Mouse (Mus musculus) 3T3-L1 (cell line): ENCODE measurements at regions not wholly inside any gene's neighbourhood (a gene's known extent, or its start where the extent isn't known, plus 50 kb on each side); places are given as distances from the start of the nearest gene placed in this dataset.

Experiments used
- DNase-seq: peaks from one replicate; pipeline ENCODE4 v3.0.0-alpha.2; 2015; ENCODE audit warnings: low read depth, low spot score

DNA sequence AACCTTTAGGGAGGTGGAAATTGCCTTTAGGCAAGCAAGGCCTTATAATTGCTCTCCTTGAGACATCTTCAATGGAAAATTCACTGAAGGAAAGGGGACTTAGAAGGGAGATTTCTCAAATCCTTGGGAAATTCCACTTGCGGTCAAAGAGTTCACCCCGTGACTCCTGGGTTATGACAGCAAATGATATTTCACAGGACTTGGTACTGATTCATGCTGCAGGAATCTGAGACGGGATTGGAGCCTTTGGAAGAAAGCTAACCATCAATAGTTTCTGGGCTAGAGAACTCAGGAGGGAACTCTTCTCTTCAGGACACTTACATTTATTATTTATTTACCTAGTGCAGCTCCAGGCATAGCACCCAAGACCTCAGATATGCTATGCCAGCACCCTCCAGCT lies 52.8 kb upstream of the Cxcl5 start:
- DNase-seq, result peak; percentile 99

DNA sequence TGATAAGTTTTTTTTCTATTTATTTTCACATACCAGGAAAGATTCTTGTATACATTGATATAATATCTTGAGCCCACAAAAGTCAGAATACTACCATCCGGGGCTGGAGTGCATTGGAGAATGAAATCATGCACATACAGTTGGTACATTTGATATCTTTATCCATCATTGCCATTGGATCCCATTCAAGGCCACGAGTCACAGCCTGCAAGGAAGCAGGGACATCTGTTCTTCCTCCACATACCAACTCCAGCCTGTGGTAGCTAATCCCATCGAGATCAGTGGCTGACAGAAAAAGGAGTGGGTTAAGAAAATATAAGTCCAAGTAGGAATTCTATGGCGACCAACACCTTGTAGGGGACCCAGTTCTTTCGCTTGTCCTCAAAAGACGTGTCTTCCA lies 55.5 kb upstream of the Cxcl5 start:
- DNase-seq, result peak; percentile 91

DNA sequence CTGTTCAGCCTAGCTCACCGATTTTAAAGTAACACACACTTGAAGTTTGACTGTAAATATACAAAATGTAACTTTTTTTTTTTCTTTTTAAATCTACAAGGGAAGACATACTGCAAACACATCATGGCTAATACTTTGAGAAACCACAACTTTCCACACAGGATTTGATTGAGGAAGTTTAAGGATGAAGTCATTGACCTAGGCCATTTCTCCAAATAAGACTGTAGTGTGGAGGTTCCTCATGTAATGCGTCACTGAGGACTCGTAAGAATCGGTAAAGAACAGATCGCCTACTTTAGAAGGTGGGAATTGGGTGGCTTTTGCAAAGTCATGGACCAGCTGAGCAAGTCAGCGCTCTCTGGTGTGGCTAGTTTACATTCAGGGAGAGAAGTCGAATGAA lies 59.0 kb upstream of the Cxcl5 start:
- no peak for DNase-seq

DNA sequence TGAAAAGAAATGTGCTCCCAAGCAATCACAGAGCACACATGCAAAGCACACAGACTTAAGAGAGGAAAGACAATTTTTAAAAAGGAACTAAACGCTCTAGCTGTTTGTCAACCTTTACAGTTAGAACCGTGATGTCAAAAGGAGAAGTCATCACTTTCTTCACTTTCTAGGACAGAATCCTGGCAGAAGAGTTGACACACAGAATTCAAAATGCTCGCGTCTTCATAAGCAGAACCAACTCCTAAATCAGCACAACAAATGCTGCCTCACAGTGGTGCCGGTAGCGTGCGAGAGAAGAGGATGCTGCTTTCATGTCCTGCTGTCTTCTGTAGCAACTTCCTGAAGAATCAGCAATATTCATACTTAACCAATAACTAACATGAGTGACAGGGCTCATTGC lies 55.6 kb upstream of the Rassf6 start:
- no peak for DNase-seq

DNA sequence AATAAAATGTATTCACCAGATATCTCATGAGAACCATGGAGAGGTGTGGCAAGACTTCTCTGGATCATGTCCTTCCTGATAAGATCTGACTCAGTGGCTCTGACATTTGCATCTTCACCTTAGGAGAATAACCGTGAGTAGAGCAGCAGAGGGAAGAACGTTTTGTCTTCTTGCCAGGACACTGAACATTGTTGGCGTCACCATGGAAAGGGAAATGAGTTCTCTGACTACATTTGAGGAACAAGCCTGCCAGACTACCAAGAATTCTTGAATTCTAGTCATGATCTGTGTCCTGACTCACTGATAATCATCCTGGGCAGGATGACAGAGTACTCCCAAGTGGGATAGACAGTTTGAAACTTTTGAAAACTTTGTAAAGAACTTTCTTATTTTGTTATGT lies 54.0 kb upstream of the Rassf6 start:
- DNase-seq, result peak; percentile 84

DNA sequence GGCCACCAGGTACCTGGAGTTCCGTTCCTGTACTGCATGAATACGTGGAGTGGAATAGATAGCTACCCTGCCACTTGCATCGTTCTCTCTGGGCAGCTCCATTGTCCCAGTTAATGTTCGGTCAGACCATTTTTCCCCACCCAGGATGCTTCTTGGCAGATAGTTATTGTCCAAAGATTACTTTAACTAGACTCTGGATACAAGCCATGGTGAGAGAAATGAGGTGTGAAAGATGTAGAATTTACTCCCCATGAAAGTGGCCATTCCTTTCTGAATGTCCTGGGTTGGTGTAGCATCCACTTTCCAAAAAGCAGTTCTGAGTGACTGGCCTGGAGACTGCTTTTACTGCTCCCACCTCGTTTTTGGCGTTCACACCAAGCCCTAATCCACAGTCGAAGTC lies 50.3 kb upstream of the Rassf6 start:
- no peak for DNase-seq
